Mouse (Mus musculus): Measurements from ENCODE around the gene Olfr448.

The Olfr448 gene

GRCm38 (mm10) chr6:42890141-42890540 lies at the start of gene Olfr448:
Olfr448 (plus strand) TSS chr6:42890441.
- DNase-seq (ENCODE audit: low read depth, low spot score), result no peak

GRCm38 (mm10) chr6:42860222-42860819 lies 29.9 kb upstream of the Olfr448 start:
- DNase-seq (ENCODE audit: low read depth, low spot score), result peak; percentile 73

- no peak for DNase-seq (ENCODE audit: low read depth, low spot score)
Measured at GRCm38 (mm10) chr6:42869695-42870094, 20.5 kb upstream of the Olfr448 start.

- no peak for DNase-seq (ENCODE audit: low read depth, low spot score)
Measured at GRCm38 (mm10) chr6:42876323-42876722, 13.9 kb upstream of the Olfr448 start.

GRCm38 (mm10) chr6:42900345-42900744 lies 10.1 kb downstream of the Olfr448 start:
- DNase-seq (ENCODE audit: low read depth, low spot score), result no peak

- no peak for DNase-seq (ENCODE audit: low read depth, low spot score)
Measured at GRCm38 (mm10) chr6:42908578-42908977, 18.3 kb downstream of the Olfr448 start, which contains the start of gene Olfr447. Olfr447 (plus strand) TSS chr6:42908878.

- no peak for DNase-seq (ENCODE audit: low read depth, low spot score)
Measured at GRCm38 (mm10) chr6:42921077-42921476, 30.8 kb downstream of the Olfr448 start, which contains the start of gene Olfr446. Olfr446 (plus strand) TSS chr6:42921377.

All from forelimb bud, embryonic 11.5 days (tissue).